Mouse (Mus musculus) intestine, embryonic 16.5 days (tissue): ENCODE results near the gene Ctnna3. TPM values are rescaled to one million over a fixed set of nuclear protein-coding genes. Genes with fewer than 3 reads are reported as not detected.

ENCODE experiments used
- ATAC-seq: fragments of 200-750 bp; cut with Nextera tagmentation; 2 replicates; pipeline ENCODE4 v1.8.0; 2017; ENCODE audit warnings: moderate TSS enrichment, moderate library complexity
- H3K27ac ChIP-seq: fragments of 300-500 bp; sonication (generic); 2 replicates; pipeline ENCODE4 v1.5.1; 2014; ENCODE audit warnings: mild to moderate bottlenecking, low read length
- H3K27me3 ChIP-seq: fragments of 300-500 bp; sonication (generic); replicated peaks from 2 replicates; pipeline ENCODE4 v1.6.1; 2014; ENCODE audit warnings: low read length, control low read depth, mixed read lengths; ENCODE audit not compliant: control insufficient read depth, insufficient read depth
- H3K36me3 ChIP-seq: fragments of 300-500 bp; sonication (generic); 2 replicates; pipeline ENCODE4 v1.6.1; 2014; ENCODE audit warnings: low read length, control low read depth; ENCODE audit not compliant: control insufficient read depth, insufficient read depth
- H3K4me1 ChIP-seq: fragments of 300-500 bp; sonication (generic); 2 replicates; pipeline ENCODE4 v1.6.1; 2014; ENCODE audit warnings: low read length, control low read depth, mixed read lengths; ENCODE audit not compliant: control insufficient read depth, insufficient read depth
- H3K4me2 ChIP-seq: fragments of 300-500 bp; sonication (generic); 2 replicates; pipeline ENCODE4 v1.6.1; 2014; ENCODE audit warnings: low read depth, low read length, control low read depth
- H3K4me3 ChIP-seq: fragments of 300-500 bp; sonication (generic); 2 replicates; pipeline ENCODE4 v1.5.1; 2014; ENCODE audit warnings: mild to moderate bottlenecking, low read length
- H3K9ac ChIP-seq: fragments of 300-500 bp; sonication (generic); 2 replicates; pipeline ENCODE4 v1.6.1; 2014; ENCODE audit warnings: low read depth, low read length
- H3K9me3 ChIP-seq: fragments of 300-500 bp; sonication (generic); 2 replicates; pipeline ENCODE4 v1.6.1; 2016; ENCODE audit warnings: low read length, control low read depth; ENCODE audit not compliant: control insufficient read depth
- WGBS: fragments of 180-500 bp; shearing (Covaris S2); extraction: QIAGEN DNeasy Blood & Tissue Kit; methylation state at CpG from one replicate; pipeline ENCODE4 v1.1.7; 2014; 5-methylcytosine and 5-hydroxymethylcytosine counted together
- polyA plus RNA-seq: library from polyadenylated mRNA; unstranded; fragments of >200 nt; fragmentation: Nextera tagmentation; extraction: Ambion mirVana; gene quantifications from 2 replicates; pipeline ENCODE4 v1.2.1, GENCODE M21; 2015

Ctnna3 gene
- polyA plus RNA-seq, 1 experiment from 2014 or later: 0.89 TPM

GRCm38 (mm10) chr10:63637987-63638386 is 208.1 kb downstream of the Ctnna3 start:
- Histone ChIP-seq H3K4me2 (no peak overlapping the region), H3K27me3 (no peaks in the 10 kb centered on the region)
- ATAC-seq: no peak

GRCm38 (mm10) chr10:63647300-63647699 is 217.4 kb downstream of the Ctnna3 start:
- no peaks in the 10 kb centered on the region for H3K36me3 ChIP-seq
- no peak overlapping the region for H3K4me3 ChIP-seq
- H3K27ac ChIP-seq: no peak overlapping the region
- H3K9me3 ChIP-seq: no peaks in the 10 kb centered on the region
- no peaks in the 10 kb centered on the region for H3K27me3 ChIP-seq
- H3K4me1 ChIP-seq: no peaks in the 10 kb centered on the region
- 46% methylated on average over 3 of the region's 3 CpGs for WGBS
- no peak for ATAC-seq
- no peak overlapping the region for H3K9ac ChIP-seq
- H3K4me2 ChIP-seq: no peak overlapping the region

More at GRCm38 (mm10) chr10:63637987-63638386, 208.1 kb downstream of the Ctnna3 start:
- 76% methylated on average over 5 of the region's 5 CpGs for WGBS
- no peak overlapping the region for H3K9ac ChIP-seq
- H3K9me3 ChIP-seq: no peaks in the 10 kb centered on the region
- no peaks in the 10 kb centered on the region for H3K4me1 ChIP-seq
- no peaks in the 10 kb centered on the region for H3K36me3 ChIP-seq
- no peak overlapping the region for H3K27ac ChIP-seq
- no peak overlapping the region for H3K4me3 ChIP-seq

- 83% methylated on average over 3 of the region's 3 CpGs for WGBS
- no peak overlapping the region for H3K4me3 ChIP-seq
- H3K27me3 ChIP-seq: no peaks in the 10 kb centered on the region
- H3K27ac ChIP-seq: no peak overlapping the region
- H3K36me3 ChIP-seq: no peaks in the 10 kb centered on the region
- no peaks in the 10 kb centered on the region for H3K9me3 ChIP-seq
- no peak for ATAC-seq
- no peak overlapping the region for H3K9ac ChIP-seq
- no peak overlapping the region for H3K4me2 ChIP-seq
- no peaks in the 10 kb centered on the region for H3K4me1 ChIP-seq
These were observed 220.4 kb downstream of the Ctnna3 start for GRCm38 (mm10) chr10:63650307-63650706.

GRCm38 (mm10) chr10:63652887-63653286 is 223.0 kb downstream of the Ctnna3 start:
- no peak overlapping the region for H3K4me2 ChIP-seq
- WGBS: 78% methylated on average over 9 of the region's 9 CpGs

GRCm38 (mm10) chr10:63653571-63653970 is 223.7 kb downstream of the Ctnna3 start:
- WGBS: 86% methylated on average over 3 of the region's 3 CpGs
- H3K9me3 ChIP-seq: no peaks in the 10 kb centered on the region
- H3K36me3 ChIP-seq: no peaks in the 10 kb centered on the region
- H3K4me1 ChIP-seq: no peaks in the 10 kb centered on the region
- H3K4me3 ChIP-seq: no peak overlapping the region
- H3K9ac ChIP-seq: no peak overlapping the region
- no peak for ATAC-seq
- no peak overlapping the region for H3K4me2 ChIP-seq
- H3K27me3 ChIP-seq: no peaks in the 10 kb centered on the region
- no peak overlapping the region for H3K27ac ChIP-seq

More at GRCm38 (mm10) chr10:63652887-63653286, 223.0 kb downstream of the Ctnna3 start:
- no peaks in the 10 kb centered on the region for H3K27me3 ChIP-seq
- no peak overlapping the region for H3K4me3 ChIP-seq
- no peak overlapping the region for H3K27ac ChIP-seq
- no peak for ATAC-seq
- H3K9me3 ChIP-seq: no peaks in the 10 kb centered on the region
- no peaks in the 10 kb centered on the region for H3K36me3 ChIP-seq
- H3K4me1 ChIP-seq: no peaks in the 10 kb centered on the region
- no peak overlapping the region for H3K9ac ChIP-seq

- H3K4me1 ChIP-seq: no peaks in the 10 kb centered on the region
- no peaks in the 10 kb centered on the region for H3K36me3 ChIP-seq
- no peak overlapping the region for H3K27ac ChIP-seq
- no peaks in the 10 kb centered on the region for H3K27me3 ChIP-seq
- H3K4me3 ChIP-seq: no peak overlapping the region
- H3K9ac ChIP-seq: no peak overlapping the region
- no peaks in the 10 kb centered on the region for H3K9me3 ChIP-seq
- 86% methylated on average over 5 of the region's 5 CpGs for WGBS
- ATAC-seq: no peak
- H3K4me2 ChIP-seq: no peak overlapping the region
These were observed 224.7 kb downstream of the Ctnna3 start for GRCm38 (mm10) chr10:63654560-63654959.

- H3K4me2 ChIP-seq: no peak overlapping the region
- no peaks in the 10 kb centered on the region for H3K27me3 ChIP-seq
- 85% methylated on average over 6 of the region's 6 CpGs for WGBS
These were observed 246.4 kb downstream of the Ctnna3 start for GRCm38 (mm10) chr10:63676343-63676742.

GRCm38 (mm10) chr10:63689233-63689632 is 259.3 kb downstream of the Ctnna3 start:
- Histone ChIP-seq H3K36me3 (no peaks in the 10 kb centered on the region), H3K9me3 (no peaks in the 10 kb centered on the region), H3K4me3 (no peak overlapping the region), H3K9ac (no peak overlapping the region), H3K27ac (no peak overlapping the region), H3K27me3 (no peaks in the 10 kb centered on the region), H3K4me1 (no peaks in the 10 kb centered on the region), H3K4me2 (no peak overlapping the region)
- WGBS: 37% methylated on average over 3 of the region's 3 CpGs
- no peak for ATAC-seq

More at GRCm38 (mm10) chr10:63676343-63676742, 246.4 kb downstream of the Ctnna3 start:
- Histone ChIP-seq H3K36me3 (no peaks in the 10 kb centered on the region), H3K9me3 (no peaks in the 10 kb centered on the region), H3K4me1 (no peaks in the 10 kb centered on the region), H3K9ac (no peak overlapping the region), H3K4me3 (no peak overlapping the region), H3K27ac (no peak overlapping the region)
- ATAC-seq: no peak

GRCm38 (mm10) chr10:63689651-63690050 is 259.8 kb downstream of the Ctnna3 start:
- no peak overlapping the region for H3K4me3 ChIP-seq
- H3K4me2 ChIP-seq: no peak overlapping the region
- no peaks in the 10 kb centered on the region for H3K4me1 ChIP-seq
- no peak for ATAC-seq
- WGBS: 48% methylated on average over 4 of the region's 4 CpGs
- no peaks in the 10 kb centered on the region for H3K36me3 ChIP-seq
- H3K9me3 ChIP-seq: no peaks in the 10 kb centered on the region
- no peaks in the 10 kb centered on the region for H3K27me3 ChIP-seq
- H3K9ac ChIP-seq: no peak overlapping the region
- H3K27ac ChIP-seq: no peak overlapping the region

GRCm38 (mm10) chr10:63692039-63692438 is 262.1 kb downstream of the Ctnna3 start:
- Histone ChIP-seq H3K36me3 (no peaks in the 10 kb centered on the region), H3K4me1 (no peaks in the 10 kb centered on the region), H3K9me3 (no peaks in the 10 kb centered on the region), H3K9ac (no peak overlapping the region), H3K4me2 (no peak overlapping the region), H3K27ac (no peak overlapping the region), H3K4me3 (no peak overlapping the region), H3K27me3 (no peaks in the 10 kb centered on the region)
- ATAC-seq: no peak
- WGBS: 49% methylated on average over 3 of the region's 3 CpGs
